Mouse (Mus musculus) kidney, postnatal 0 days (tissue): ENCODE measurements around the gene Pla2g16. TPM values are rescaled to one million over a fixed set of nuclear protein-coding genes. Genes with fewer than 3 reads are reported as not detected.

ENCODE experiments used
- ATAC-seq: fragments of 200-750 bp; cut with Nextera tagmentation; replicated peaks from 2 replicates; pipeline ENCODE4 v1.8.0; 2017; ENCODE audit warnings: low read depth, moderate number of reproducible peaks, moderate TSS enrichment, moderate library complexity; ENCODE audit not compliant: low FRiP score
- DNase-seq: peaks from one replicate; pipeline ENCODE4 v3.0.0-alpha.2; 2016; ENCODE audit warnings: low spot score
- H3K27ac ChIP-seq: fragments of 300-500 bp; sonication (generic); 2 replicates; pipeline ENCODE4 v1.5.1; 2014; ENCODE audit warnings: mild to moderate bottlenecking
- H3K27me3 ChIP-seq: fragments of 300-500 bp; sonication (generic); 2 replicates; pipeline ENCODE4 v1.6.1; 2014; ENCODE audit warnings: low read length, mixed read lengths; ENCODE audit not compliant: insufficient read depth
- H3K36me3 ChIP-seq: fragments of 300-500 bp; sonication (generic); 2 replicates; pipeline ENCODE4 v1.6.1; 2014; ENCODE audit warnings: low read length, mixed read lengths; ENCODE audit not compliant: insufficient read depth
- H3K4me1 ChIP-seq: fragments of 300-500 bp; sonication (generic); replicated peaks from 2 replicates; pipeline ENCODE4 v1.6.1; 2014; ENCODE audit warnings: antibody characterized with exemption, low read length, mixed read lengths; ENCODE audit not compliant: insufficient read depth
- H3K4me2 ChIP-seq: fragments of 300-500 bp; sonication (generic); 2 replicates; pipeline ENCODE4 v1.6.1; 2014; ENCODE audit warnings: mild to moderate bottlenecking, low read length, moderate library complexity, mixed read lengths
- H3K4me3 ChIP-seq: fragments of 300-500 bp; sonication (generic); replicated peaks from 2 replicates; pipeline ENCODE4 v1.5.1; 2014; ENCODE audit warnings: low read depth, low read length
- H3K9ac ChIP-seq: fragments of 300-500 bp; sonication (generic); 2 replicates; pipeline ENCODE4 v1.6.1; 2014; ENCODE audit warnings: low read depth, low read length
- H3K9me3 ChIP-seq: fragments of 300-500 bp; sonication (generic); replicated peaks from 2 replicates; pipeline ENCODE4 v1.6.1; 2016; ENCODE audit warnings: low read length, inconsistent platforms, mixed read lengths
- CTCF ChIP-seq: IDR thresholded peaks from 2 replicates; pipeline ENCODE4 v1.5.1; 2016; ENCODE audit warnings: antibody characterized with exemption, low read depth, mild to moderate bottlenecking, moderate library complexity
- WGBS: fragments of 180-500 bp; shearing (Covaris S2); extraction: QIAGEN DNeasy Blood & Tissue Kit; methylation state at CpG from one replicate; pipeline ENCODE4 v1.1.7; 2014; 5-methylcytosine and 5-hydroxymethylcytosine counted together
- polyA plus RNA-seq: library from polyadenylated mRNA; unstranded; fragments of >200 nt; fragmentation: Nextera tagmentation; extraction: Ambion mirVana; gene quantifications from 2 replicates; pipeline ENCODE4 v1.2.1, GENCODE M21; 2015

Pla2g16 gene
- polyA plus RNA-seq, 1 experiment from 2014 or later, result 20.5 TPM

GRCm38 (mm10) chr19:7561456-7561855 is 4.2 kb downstream of the Pla2g16 start:
- H3K9me3 ChIP-seq, result no peaks in the 10 kb centered on the region
- no peak overlapping the region for H3K27ac ChIP-seq
- DNase-seq, result no peak
- no peak for TF ChIP-seq CTCF
- no peaks in the 10 kb centered on the region for H3K27me3 ChIP-seq
- WGBS, result 68% methylated on average over 3 of the region's 3 CpGs
- peaks cover 5% of the 10 kb centered on the region; the same call in 1 of the 2 replicates for H3K4me1 ChIP-seq
- no peak overlapping the region for H3K9ac ChIP-seq
- H3K36me3 ChIP-seq, result no peaks in the 10 kb centered on the region
- no peak overlapping the region for H3K4me2 ChIP-seq
- no peak overlapping the region for H3K4me3 ChIP-seq
- no peak for ATAC-seq

- Histone ChIP-seq H3K4me1 (peaks cover 5% of the 10 kb centered on the region; the same call in 1 of the 2 replicates), H3K4me3 (no peak overlapping the region), H3K27me3 (no peaks in the 10 kb centered on the region), H3K9me3 (no peaks in the 10 kb centered on the region), H3K4me2 (no peak overlapping the region), H3K27ac (no peak overlapping the region), H3K9ac (no peak overlapping the region), H3K36me3 (no peaks in the 10 kb centered on the region)
- DNase-seq, result no peak
- no peak for ATAC-seq
- TF ChIP-seq CTCF, result no peak
- 76% methylated on average over 10 of the region's 10 CpGs for WGBS
These were observed 5.4 kb downstream of the Pla2g16 start for GRCm38 (mm10) chr19:7562601-7563129.

GRCm38 (mm10) chr19:7563676-7564075 is 6.4 kb downstream of the Pla2g16 start:
- DNase-seq (no peak), ATAC-seq (no peak)
- no peaks in the 10 kb centered on the region for H3K4me1 ChIP-seq
- no peak overlapping the region for H3K27ac ChIP-seq
- no peak overlapping the region for H3K9ac ChIP-seq
- no peak overlapping the region for H3K4me2 ChIP-seq
- no peak overlapping the region for H3K4me3 ChIP-seq
- 80% methylated on average over 2 of the region's 2 CpGs for WGBS
- H3K36me3 ChIP-seq, result no peaks in the 10 kb centered on the region
- no peaks in the 10 kb centered on the region for H3K9me3 ChIP-seq
- no peaks in the 10 kb centered on the region for H3K27me3 ChIP-seq
- no peak for TF ChIP-seq CTCF

- 70% methylated on average over 1 of the region's 1 CpGs for WGBS
- no peak overlapping the region for H3K4me2 ChIP-seq
- TF ChIP-seq CTCF, result no peak
- H3K27me3 ChIP-seq, result no peaks in the 10 kb centered on the region
- no peaks in the 10 kb centered on the region for H3K4me1 ChIP-seq
- no peak for DNase-seq
- ATAC-seq, result no peak
- no peak overlapping the region for H3K9ac ChIP-seq
- H3K36me3 ChIP-seq, result no peaks in the 10 kb centered on the region
- no peaks in the 10 kb centered on the region for H3K9me3 ChIP-seq
- H3K4me3 ChIP-seq, result no peak overlapping the region
- H3K27ac ChIP-seq, result no peak overlapping the region
These were observed 7.2 kb downstream of the Pla2g16 start for GRCm38 (mm10) chr19:7564457-7564856.

GRCm38 (mm10) chr19:7566826-7567225 is 9.6 kb downstream of the Pla2g16 start:
- DNase-seq, result no peak
- H3K9me3 ChIP-seq, result no peaks in the 10 kb centered on the region
- no peak overlapping the region for H3K27ac ChIP-seq
- H3K27me3 ChIP-seq, result no peaks in the 10 kb centered on the region
- 81% methylated on average over 3 of the region's 3 CpGs for WGBS
- H3K4me2 ChIP-seq, result no peak overlapping the region
- H3K4me3 ChIP-seq, result no peak overlapping the region
- no peaks in the 10 kb centered on the region for H3K4me1 ChIP-seq
- no peak for ATAC-seq
- H3K9ac ChIP-seq, result no peak overlapping the region
- TF ChIP-seq CTCF, result no peak
- no peaks in the 10 kb centered on the region for H3K36me3 ChIP-seq

GRCm38 (mm10) chr19:7568364-7568763 is 11.1 kb downstream of the Pla2g16 start:
- Histone ChIP-seq H3K36me3 (no peaks in the 10 kb centered on the region), H3K27ac (no peak overlapping the region), H3K9me3 (no peaks in the 10 kb centered on the region), H3K4me3 (no peak overlapping the region), H3K4me1 (no peaks in the 10 kb centered on the region), H3K9ac (no peak overlapping the region), H3K27me3 (no peaks in the 10 kb centered on the region), H3K4me2 (no peak overlapping the region)
- no peak for ATAC-seq
- 6% methylated on average over 3 of the region's 3 CpGs for WGBS
- peak; percentile 63 for DNase-seq
- no peak for TF ChIP-seq CTCF

GRCm38 (mm10) chr19:7569650-7570049 is 12.4 kb downstream of the Pla2g16 start:
- no peaks in the 10 kb centered on the region for H3K4me1 ChIP-seq
- H3K27ac ChIP-seq, result no peak overlapping the region
- TF ChIP-seq CTCF, result no peak
- no peak overlapping the region for H3K9ac ChIP-seq
- 83% methylated on average over 5 of the region's 5 CpGs for WGBS
- H3K4me3 ChIP-seq, result no peak overlapping the region
- ATAC-seq (no peak), DNase-seq (no peak)
- no peak overlapping the region for H3K4me2 ChIP-seq
- H3K36me3 ChIP-seq, result no peaks in the 10 kb centered on the region
- H3K27me3 ChIP-seq, result no peaks in the 10 kb centered on the region
- no peaks in the 10 kb centered on the region for H3K9me3 ChIP-seq
